Mouse (Mus musculus) cerebellum, adult 18-20 months (tissue): ENCODE measurements around the gene Clmp.

Experiments used
- DNase-seq, 2 experiments: peaks; one replicate each; pipeline ENCODE4 v3.0.0; 2021

The Clmp gene

GRCm38 (mm10) chr9:40685801-40686420 lies at the start of gene Clmp:
Clmp (plus strand) TSS chr9:40685962.
- DNase-seq, result peak; percentile 60 to 70

GRCm38 (mm10) chr9:40636054-40636453 lies 49.7 kb upstream of the Clmp start:
- DNase-seq, result peak; percentile 71 to 83

- DNase-seq, result peak in 1 of 2 experiments; percentile 31
Measured at GRCm38 (mm10) chr9:40637705-40638393, 47.9 kb upstream of the Clmp start.

GRCm38 (mm10) chr9:40638394-40639049 lies 47.2 kb upstream of the Clmp start:
- DNase-seq, result peak; percentile 62 to 72

- DNase-seq, result peak; percentile 36 to 50
Measured at GRCm38 (mm10) chr9:40639536-40640187, 46.1 kb upstream of the Clmp start.

GRCm38 (mm10) chr9:40641318-40641717 lies 44.4 kb upstream of the Clmp start:
- no peak for DNase-seq

- no peak for DNase-seq
Measured at GRCm38 (mm10) chr9:40642470-40643220, 43.1 kb upstream of the Clmp start.

- DNase-seq, result no peak
Measured at GRCm38 (mm10) chr9:40649444-40649843, 36.3 kb upstream of the Clmp start.

GRCm38 (mm10) chr9:40649983-40650382 lies 35.8 kb upstream of the Clmp start:
- DNase-seq, result no peak

GRCm38 (mm10) chr9:40651239-40651859 lies 34.4 kb upstream of the Clmp start:
- DNase-seq, result no peak

- no peak for DNase-seq
Measured at GRCm38 (mm10) chr9:40652757-40653156, 33.0 kb upstream of the Clmp start.

- DNase-seq, result no peak
Measured at GRCm38 (mm10) chr9:40666190-40666803, 19.5 kb upstream of the Clmp start.

GRCm38 (mm10) chr9:40670313-40670712 lies 15.4 kb upstream of the Clmp start, which contains the start of gene Gm21915:
Gm21915 (plus strand) TSS chr9:40670613.
- DNase-seq, result no peak

GRCm38 (mm10) chr9:40671323-40671930 lies 14.3 kb upstream of the Clmp start:
- no peak for DNase-seq

- no peak for DNase-seq
Measured at GRCm38 (mm10) chr9:40675203-40675958, 10.4 kb upstream of the Clmp start.

GRCm38 (mm10) chr9:40678653-40679052 lies 7.1 kb upstream of the Clmp start:
- no peak for DNase-seq

GRCm38 (mm10) chr9:40686421-40686899 lies 698 bp downstream of the Clmp start:
- peak in 1 of 2 experiments; percentile 46 for DNase-seq

GRCm38 (mm10) chr9:40687053-40687452 lies 1.3 kb downstream of the Clmp start:
- DNase-seq, result peak in 1 of 2 experiments; percentile 39

- DNase-seq, result no peak
Measured at GRCm38 (mm10) chr9:40687553-40687952, 1.8 kb downstream of the Clmp start.

- no peak for DNase-seq
Measured at GRCm38 (mm10) chr9:40690511-40690910, 4.7 kb downstream of the Clmp start.
